Mouse (Mus musculus) c-Kit-positive CD71-negative TER-119-negative erythroid progenitor cells, embryonic 14.5 days (primary cell): ENCODE measurements at regions not wholly inside any gene's neighbourhood (a gene's known extent, or its start where the extent isn't known, plus 50 kb on each side); places are given as distances from the start of the nearest gene placed in this dataset.

Experiments used
- DNase-seq: peaks from one replicate; pipeline ENCODE4 v3.0.0-alpha.2; 2013; ENCODE audit warnings: low read depth

- DNase-seq: no peak
Observed at GRCm38 (mm10) chr7:145135971-145136370, 71.9 kb downstream of the 1810010D01Rik start.

DNA sequence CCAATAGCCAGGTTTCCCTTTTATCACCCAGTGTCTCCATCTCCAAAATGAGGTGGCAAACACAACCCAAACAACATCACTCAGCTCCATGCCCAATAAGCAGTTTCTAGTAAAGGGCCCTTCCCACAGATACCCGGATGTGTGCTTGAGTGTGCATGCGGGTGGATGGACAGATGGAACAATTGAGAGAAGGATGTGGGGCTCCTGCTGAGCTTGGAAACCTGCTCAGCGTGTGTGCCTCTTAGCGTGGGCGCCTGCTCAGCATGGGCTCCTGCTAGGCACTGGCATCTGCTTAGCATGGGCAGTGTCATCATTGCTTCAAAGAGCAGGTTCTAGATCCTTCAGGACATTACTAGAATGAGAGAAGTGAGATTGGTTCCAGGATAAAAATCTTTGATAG is 75.4 kb downstream of the 1810010D01Rik start:
- DNase-seq: no peak

GRCm38 (mm10) chr7:145131438-145132159 is 76.3 kb downstream of the 1810010D01Rik start:
- no peak for DNase-seq

DNA sequence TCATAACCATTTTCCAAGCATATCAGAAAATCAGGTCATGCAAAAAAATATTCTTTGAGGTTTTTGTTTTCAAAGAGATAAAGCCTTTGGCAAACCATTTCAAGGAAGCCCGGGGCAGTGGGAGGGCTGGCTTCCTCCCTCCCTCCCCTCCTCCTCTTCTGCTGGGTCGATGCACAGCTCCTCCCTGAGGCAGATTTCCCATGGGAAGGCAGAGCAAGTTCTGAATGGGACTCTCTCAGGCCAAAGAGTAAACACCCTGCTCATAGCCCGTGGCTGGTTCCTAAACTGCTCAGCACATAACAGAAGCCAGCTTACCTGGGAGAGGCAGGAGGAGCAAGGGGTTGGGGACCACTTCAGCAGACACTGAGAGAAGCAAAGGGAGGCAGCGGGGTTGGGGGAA is 77.9 kb downstream of the 1810010D01Rik start:
- no peak for DNase-seq

- no peak for DNase-seq
Observed at GRCm38 (mm10) chr7:145127661-145128060, 80.3 kb downstream of the 1810010D01Rik start.

GRCm38 (mm10) chr7:145127180-145127579 is 80.7 kb downstream of the 1810010D01Rik start:
- no peak for DNase-seq

DNA sequence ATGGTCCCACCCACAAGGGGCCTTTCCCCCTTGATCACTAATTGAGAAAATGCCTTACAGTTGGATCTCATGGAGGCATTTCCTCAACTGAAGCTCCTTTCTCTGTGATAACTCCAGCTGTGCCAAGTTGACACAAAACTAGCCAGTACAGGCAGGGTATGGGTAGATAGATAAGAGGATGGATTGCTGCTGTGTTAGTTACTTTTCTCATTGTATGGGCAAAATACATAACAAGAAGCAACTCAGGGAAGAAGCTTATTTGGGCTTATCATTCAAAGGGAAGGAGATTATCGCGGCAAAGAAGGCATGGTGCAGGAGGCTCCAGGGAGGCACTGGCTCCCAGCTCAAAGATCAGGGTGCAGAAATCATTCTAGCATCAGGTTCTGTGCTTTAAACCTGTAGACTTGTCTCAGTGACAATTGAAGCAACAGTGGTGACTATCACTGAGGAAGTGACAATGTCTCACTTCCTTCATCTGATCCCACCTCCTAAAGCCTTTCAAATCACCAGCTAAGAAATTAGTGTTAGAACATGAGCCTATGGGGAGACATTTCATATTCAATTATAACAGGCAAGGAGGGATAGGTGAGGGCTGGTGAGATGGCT is 83.8 kb downstream of the 1810010D01Rik start:
- no peak for DNase-seq

- DNase-seq: no peak
Observed at GRCm38 (mm10) chr7:145122471-145122870, 85.4 kb downstream of the 1810010D01Rik start.

DNA sequence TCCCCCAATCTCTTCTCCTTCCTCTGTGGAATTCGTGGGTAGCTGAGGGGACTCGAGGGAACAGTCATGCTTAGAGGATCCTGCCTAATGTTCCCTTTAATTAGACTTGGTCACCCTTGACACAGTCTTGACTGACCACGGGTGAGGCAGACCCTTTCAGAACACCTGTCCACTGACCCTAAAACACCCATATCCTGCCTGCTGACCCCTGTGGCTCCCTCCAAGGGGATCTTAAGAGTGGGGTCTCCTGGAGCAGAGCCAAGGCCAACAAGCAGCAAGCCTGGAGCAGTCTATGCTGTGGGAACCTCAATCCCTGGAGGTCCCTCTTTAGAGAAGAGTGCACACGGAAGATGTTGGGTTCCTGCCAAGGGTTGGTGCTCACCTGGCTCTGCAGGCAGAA is 89.5 kb downstream of the 1810010D01Rik start:
- no peak for DNase-seq

GRCm38 (mm10) chr7:145114660-145115059 is 93.3 kb downstream of the 1810010D01Rik start:
- no peak for DNase-seq

- no peak for DNase-seq
Observed at GRCm38 (mm10) chr7:145114145-145114544, 93.8 kb downstream of the 1810010D01Rik start.

DNA sequence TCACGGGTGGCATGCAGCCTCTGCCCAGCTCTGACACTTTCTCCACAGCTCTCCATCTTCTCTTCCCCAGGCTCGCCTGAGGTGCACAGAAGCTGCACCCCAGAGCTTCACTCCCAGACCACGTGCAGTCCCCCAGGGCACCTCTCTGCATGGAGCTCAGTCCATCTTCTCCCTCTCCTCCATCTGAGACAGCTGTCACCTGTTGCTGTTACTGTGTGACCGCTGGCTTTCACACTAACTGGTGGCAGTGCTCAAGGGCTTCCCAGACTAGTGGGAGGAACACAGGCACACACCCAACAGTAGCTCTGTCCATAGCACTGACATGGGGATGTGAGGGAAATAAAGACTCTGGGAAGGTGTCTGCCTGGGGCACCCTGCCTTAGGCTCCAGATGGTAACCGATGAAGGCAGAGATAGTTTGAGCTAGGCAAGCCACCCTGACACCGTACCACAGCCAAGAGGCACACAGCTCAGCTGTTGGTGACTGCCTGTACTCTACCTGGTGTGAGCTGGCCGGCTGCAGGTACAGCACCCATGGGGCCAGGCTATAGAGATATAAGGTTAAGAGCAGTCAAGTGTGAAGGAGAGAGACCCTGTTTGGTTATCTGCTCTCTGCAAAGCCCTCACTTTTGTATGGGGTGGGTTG is 94.9 kb downstream of the 1810010D01Rik start:
- no peak for DNase-seq

GRCm38 (mm10) chr7:145112146-145112830 is 95.6 kb downstream of the 1810010D01Rik start:
- no peak for DNase-seq

DNA sequence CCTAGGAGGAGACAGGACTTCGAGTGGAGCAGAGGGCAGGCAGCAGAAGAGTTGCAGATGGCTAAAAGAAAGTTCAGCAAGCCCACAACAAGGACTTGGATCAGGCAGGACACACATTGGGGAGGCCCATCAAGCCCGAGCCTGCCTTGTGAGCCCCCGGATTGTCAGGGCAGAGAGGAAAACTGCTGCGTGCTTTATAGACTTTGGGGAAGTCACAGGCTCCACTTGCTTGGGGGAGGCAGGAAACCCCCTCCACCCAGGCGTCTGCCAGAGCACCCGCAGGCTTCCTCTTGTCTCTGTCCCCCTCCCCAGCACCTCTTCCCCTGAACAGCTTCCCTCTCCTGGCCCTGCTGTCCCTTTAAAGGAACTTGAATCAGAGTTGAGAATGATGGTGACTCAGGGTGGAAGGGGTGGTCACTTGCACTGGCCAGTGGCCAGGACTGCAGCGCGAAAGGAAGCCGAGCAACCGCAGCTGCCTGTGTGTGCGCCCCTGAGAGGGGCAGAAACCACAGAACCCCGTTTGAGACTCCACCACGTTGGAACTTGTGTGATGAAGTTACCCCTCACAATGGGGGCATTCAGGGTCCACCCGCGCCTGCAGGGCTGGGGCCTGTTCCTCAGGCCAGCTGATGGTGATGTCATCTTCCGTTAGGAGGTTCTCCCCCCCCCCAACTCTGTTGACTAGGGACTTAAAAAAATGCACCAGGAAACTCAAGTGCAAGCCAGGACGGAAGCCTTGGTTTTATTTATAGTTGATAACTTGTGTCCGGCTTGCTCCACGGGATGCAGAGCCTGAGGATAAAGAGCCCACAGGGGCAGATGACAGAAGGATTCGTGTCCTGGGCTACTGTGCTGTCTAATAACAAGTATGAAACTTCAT is 96.4 kb downstream of the 1810010D01Rik start:
- no peak for DNase-seq

DNA sequence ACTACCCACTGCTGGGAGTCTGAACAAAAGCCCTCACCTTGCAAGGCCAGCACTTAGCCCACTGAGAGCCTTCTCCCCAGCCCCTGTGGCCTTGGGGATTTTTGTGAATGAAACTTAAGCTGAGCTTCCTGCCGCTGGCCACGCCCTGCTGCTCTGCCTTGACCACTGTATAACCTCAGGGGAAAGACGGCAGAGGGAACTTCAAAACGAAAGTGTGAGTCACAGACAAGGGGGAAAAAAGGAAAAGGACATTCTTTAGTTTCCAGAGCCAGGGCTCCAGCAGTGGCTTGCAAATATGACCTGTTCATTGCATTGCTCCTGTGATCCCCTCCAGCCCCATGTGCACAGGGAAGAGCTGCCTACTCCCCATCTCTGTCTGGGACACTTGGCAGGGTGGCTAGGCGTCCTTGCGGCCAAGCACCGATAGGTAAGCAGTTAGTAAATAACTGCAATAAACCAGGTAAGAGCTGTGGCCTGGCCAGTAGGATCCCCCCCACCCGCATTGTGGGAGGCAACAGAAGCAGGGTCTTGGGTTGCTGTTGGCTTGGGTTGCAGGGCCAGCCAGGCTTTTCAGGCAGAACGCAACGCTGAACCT is 97.2 kb downstream of the 1810010D01Rik start:
- DNase-seq: no peak

GRCm38 (mm10) chr7:145110028-145110427 is 97.9 kb downstream of the 1810010D01Rik start:
- no peak for DNase-seq

DNA sequence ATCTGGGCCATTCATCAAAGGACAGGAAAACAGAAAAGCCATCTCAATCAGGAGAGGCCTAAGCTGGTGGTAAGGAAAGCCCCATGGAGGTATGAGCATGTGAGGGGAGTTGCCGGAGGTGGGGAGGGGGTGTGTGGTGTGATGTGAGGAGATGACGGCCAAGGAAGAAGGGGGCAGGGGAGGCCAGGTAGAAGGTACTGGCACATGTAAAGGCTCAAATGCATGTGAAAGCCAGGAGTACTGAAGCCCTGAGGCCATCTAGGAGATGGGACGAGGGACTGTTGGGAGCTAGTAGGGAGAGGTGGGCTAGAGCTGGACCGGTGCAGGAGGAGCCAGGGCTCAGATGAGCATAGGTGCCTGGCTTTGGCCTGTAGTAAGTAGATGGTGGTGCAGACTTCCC is 98.4 kb downstream of the 1810010D01Rik start:
- DNase-seq: no peak

- no peak for DNase-seq
Observed at GRCm38 (mm10) chr7:145108994-145109393, 98.9 kb downstream of the 1810010D01Rik start.

DNA sequence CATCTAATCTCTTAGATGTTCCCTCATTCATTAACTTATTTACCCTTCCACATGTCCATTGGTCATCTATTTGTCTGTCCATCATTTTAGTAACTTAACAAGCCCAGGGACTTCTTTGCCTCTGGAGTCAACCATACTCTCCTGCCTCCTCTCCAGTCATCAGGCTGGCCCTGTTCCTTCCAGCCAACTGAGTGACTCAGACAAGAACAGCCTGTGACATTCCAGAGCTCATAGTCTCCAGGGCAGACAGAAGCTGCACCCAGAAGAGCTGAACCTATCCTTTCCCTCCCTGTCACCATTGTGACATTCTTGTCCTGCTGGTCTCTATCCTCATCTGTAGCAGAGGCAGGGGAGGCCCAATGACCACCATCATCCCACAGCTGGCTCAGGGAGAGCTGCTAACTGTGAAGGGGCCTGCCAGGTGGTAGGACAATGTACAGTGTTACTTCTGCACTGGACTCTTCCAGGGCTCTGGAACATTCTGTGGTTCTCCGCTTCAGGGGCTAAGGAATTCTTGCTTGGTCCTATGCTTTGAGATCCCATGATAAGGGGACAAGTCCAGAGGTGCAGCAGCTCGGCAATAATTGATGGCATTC is 100.2 kb downstream of the 1810010D01Rik start:
- DNase-seq: no peak

DNA sequence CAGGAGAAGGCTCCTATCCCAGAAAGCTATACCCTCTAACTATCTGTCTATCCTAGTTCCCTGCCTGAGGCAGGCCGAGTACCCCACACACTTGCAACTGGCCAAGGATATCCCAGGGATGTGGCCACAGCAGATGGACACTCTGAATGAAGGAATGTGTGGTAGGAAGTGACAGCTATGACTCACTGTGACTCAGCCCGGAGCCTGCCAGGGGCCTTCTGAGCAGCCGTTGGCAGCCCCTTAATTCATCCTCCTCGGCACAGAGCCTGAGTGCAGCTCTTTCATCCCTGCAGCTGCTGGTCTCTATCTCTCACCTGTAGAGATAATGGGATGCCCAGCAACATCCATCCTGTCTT is 101.4 kb downstream of the 1810010D01Rik start:
- DNase-seq: no peak
